Mouse (Mus musculus): ENCODE results near the gene Mettl7a2. TPM values are rescaled to one million over a fixed set of nuclear protein-coding genes. Genes with fewer than 3 reads are reported as not detected.
"Not testable (repeated sequence)": the region's sequence is repeated elsewhere in the genome, so short reads cannot be mapped to it uniquely, and the experiment has no call there.

Gene Mettl7a2
- polyA plus RNA-seq, 1 experiment from 2014 or later: not detected

DNA sequence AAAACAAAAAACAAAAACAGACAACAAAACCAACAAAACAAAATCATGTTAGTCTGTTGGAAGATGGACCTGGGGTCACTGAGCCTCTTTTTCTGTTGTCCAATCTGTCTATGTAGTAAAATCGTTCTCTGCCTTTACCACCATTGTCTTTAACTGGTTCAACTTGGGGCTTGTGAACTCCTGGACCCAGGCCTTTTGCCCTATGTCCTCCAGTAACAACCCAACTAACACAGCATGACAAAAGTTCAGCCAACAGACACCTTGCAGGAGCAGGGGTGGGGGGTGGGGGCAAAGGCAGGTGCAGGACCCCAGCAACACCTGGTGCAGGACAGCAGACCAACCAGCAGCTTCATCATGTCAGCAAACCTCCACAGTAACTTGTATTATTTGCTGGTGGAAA, 33.1 kb upstream of the Mettl7a2 start:
- ATAC-seq: 0 out of 2 replicates have a peak, but pooled peaks have one; percentile 7
- no peak overlapping the region for H3K27ac ChIP-seq (ENCODE audit: low read length)
- H3K4me3 ChIP-seq (ENCODE audit: low read length): no peak overlapping the region
- H3K36me3 ChIP-seq (ENCODE audit: control insufficient read depth, insufficient read depth, low read length): no peaks in the 10 kb centered on the region
- no peaks in the 10 kb centered on the region for H3K9me3 ChIP-seq (ENCODE audit: control insufficient read depth, low read length)
- H3K27me3 ChIP-seq (replicated peaks; ENCODE audit: control insufficient read depth, insufficient read depth, low read length): no peaks in the 10 kb centered on the region
- no peak overlapping the region for H3K4me2 ChIP-seq (ENCODE audit: low read depth, low read length)
- 83% methylated on average over 1 of the region's 1 CpGs for WGBS
- H3K4me1 ChIP-seq (ENCODE audit: control insufficient read depth, insufficient read depth, low read length): peaks cover 9% of the 10 kb centered on the region; the same call in 1 of the 2 replicates
- no peak overlapping the region for H3K9ac ChIP-seq (ENCODE audit: low read depth, low read length)

- Histone ChIP-seq H3K9me3 (ENCODE audit: control insufficient read depth, low read length) (no peaks in the 10 kb centered on the region), H3K4me1 (ENCODE audit: control insufficient read depth, insufficient read depth, low read length) (peaks cover 9% of the 10 kb centered on the region; the same call in 1 of the 2 replicates), H3K9ac (ENCODE audit: low read depth, low read length) (no peak overlapping the region), H3K4me3 (ENCODE audit: low read length) (no peak overlapping the region), H3K4me2 (ENCODE audit: low read depth, low read length) (no peak overlapping the region), H3K27ac (ENCODE audit: low read length) (no peak overlapping the region), H3K27me3 (replicated peaks; ENCODE audit: control insufficient read depth, insufficient read depth, low read length) (no peaks in the 10 kb centered on the region), H3K36me3 (ENCODE audit: control insufficient read depth, insufficient read depth, low read length) (no peaks in the 10 kb centered on the region)
- 43% methylated on average over 9 of the region's 9 CpGs for WGBS
- peak; percentile 46; the same call in 1 of the 2 replicates for ATAC-seq
Measured at GRCm38 (mm10) chr15:100320295-100320905, 32.6 kb upstream of the Mettl7a2 start.

DNA sequence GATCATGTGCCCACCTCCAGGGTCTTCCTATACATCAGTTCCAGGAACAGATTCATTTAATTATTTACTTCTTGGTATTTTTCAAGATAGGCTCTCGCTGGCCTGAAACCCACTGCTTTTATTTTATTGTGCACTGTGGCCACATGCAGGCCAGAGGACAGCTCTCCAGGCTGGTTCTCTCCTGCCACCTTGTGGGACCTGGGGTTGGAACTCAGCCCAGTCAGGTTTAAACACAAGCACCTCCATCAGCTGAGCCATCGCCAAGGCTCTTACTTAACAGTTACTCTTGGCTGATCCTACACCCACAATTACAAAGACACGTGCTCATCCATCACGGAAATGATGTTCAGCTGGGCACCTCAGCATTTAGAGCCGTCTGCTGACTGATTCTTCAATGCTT, 31.9 kb upstream of the Mettl7a2 start:
- Histone ChIP-seq H3K9ac (ENCODE audit: low read depth, low read length) (no peak overlapping the region), H3K4me2 (ENCODE audit: low read depth, low read length) (no peak overlapping the region), H3K36me3 (ENCODE audit: control insufficient read depth, insufficient read depth, low read length) (no peaks in the 10 kb centered on the region), H3K27ac (ENCODE audit: low read length) (no peak overlapping the region), H3K4me3 (ENCODE audit: low read length) (no peak overlapping the region), H3K4me1 (ENCODE audit: control insufficient read depth, insufficient read depth, low read length) (peaks cover 9% of the 10 kb centered on the region; the same call in 1 of the 2 replicates), H3K27me3 (replicated peaks; ENCODE audit: control insufficient read depth, insufficient read depth, low read length) (no peaks in the 10 kb centered on the region), H3K9me3 (ENCODE audit: control insufficient read depth, low read length) (no peaks in the 10 kb centered on the region)
- no peak for ATAC-seq
- 47% methylated on average over 5 of the region's 5 CpGs for WGBS

- H3K9me3 ChIP-seq (ENCODE audit: control insufficient read depth, low read length): no peaks in the 10 kb centered on the region
- no peak overlapping the region for H3K27ac ChIP-seq (ENCODE audit: low read length)
- H3K4me2 ChIP-seq (ENCODE audit: low read depth, low read length): no peak overlapping the region
- ATAC-seq: no peak
- H3K36me3 ChIP-seq (ENCODE audit: control insufficient read depth, insufficient read depth, low read length): no peaks in the 10 kb centered on the region
- H3K4me3 ChIP-seq (ENCODE audit: low read length): no peak overlapping the region
- H3K4me1 ChIP-seq (ENCODE audit: control insufficient read depth, insufficient read depth, low read length): peaks cover 6% of the 10 kb centered on the region; the same call in 1 of the 2 replicates
- WGBS: 77% methylated on average over 12 of the region's 12 CpGs
- H3K9ac ChIP-seq (ENCODE audit: low read depth, low read length): no peak overlapping the region
- no peaks in the 10 kb centered on the region for H3K27me3 ChIP-seq (replicated peaks; ENCODE audit: control insufficient read depth, insufficient read depth, low read length)
Measured at GRCm38 (mm10) chr15:100324021-100324591, 28.9 kb upstream of the Mettl7a2 start.

- WGBS: 86% methylated on average over 3 of the region's 3 CpGs
- no peaks in the 10 kb centered on the region for H3K36me3 ChIP-seq (ENCODE audit: control insufficient read depth, insufficient read depth, low read length)
- H3K4me1 ChIP-seq (ENCODE audit: control insufficient read depth, insufficient read depth, low read length): peaks cover 6% of the 10 kb centered on the region; the same call in 1 of the 2 replicates
- H3K4me2 ChIP-seq (ENCODE audit: low read depth, low read length): no peak overlapping the region
- H3K27me3 ChIP-seq (replicated peaks; ENCODE audit: control insufficient read depth, insufficient read depth, low read length): no peaks in the 10 kb centered on the region
- H3K9me3 ChIP-seq (ENCODE audit: control insufficient read depth, low read length): no peaks in the 10 kb centered on the region
- H3K27ac ChIP-seq (ENCODE audit: low read length): no peak overlapping the region
- no peak overlapping the region for H3K4me3 ChIP-seq (ENCODE audit: low read length)
- no peak overlapping the region for H3K9ac ChIP-seq (ENCODE audit: low read depth, low read length)
- no peak for ATAC-seq
Measured at GRCm38 (mm10) chr15:100325235-100325634, 27.8 kb upstream of the Mettl7a2 start.

GRCm38 (mm10) chr15:100328089-100328488, 24.9 kb upstream of the Mettl7a2 start:
- not testable (repeated sequence) for H3K36me3 ChIP-seq (ENCODE audit: control insufficient read depth, insufficient read depth, low read length); H3K4me2 ChIP-seq (ENCODE audit: low read depth, low read length); H3K4me1 ChIP-seq (ENCODE audit: control insufficient read depth, insufficient read depth, low read length); H3K27ac ChIP-seq (ENCODE audit: low read length); H3K4me3 ChIP-seq (ENCODE audit: low read length); ATAC-seq; H3K9me3 ChIP-seq (ENCODE audit: control insufficient read depth, low read length); H3K27me3 ChIP-seq (replicated peaks; ENCODE audit: control insufficient read depth, insufficient read depth, low read length); H3K9ac ChIP-seq (ENCODE audit: low read depth, low read length)
- 74% methylated on average over 3 of the region's 4 CpGs for WGBS

DNA sequence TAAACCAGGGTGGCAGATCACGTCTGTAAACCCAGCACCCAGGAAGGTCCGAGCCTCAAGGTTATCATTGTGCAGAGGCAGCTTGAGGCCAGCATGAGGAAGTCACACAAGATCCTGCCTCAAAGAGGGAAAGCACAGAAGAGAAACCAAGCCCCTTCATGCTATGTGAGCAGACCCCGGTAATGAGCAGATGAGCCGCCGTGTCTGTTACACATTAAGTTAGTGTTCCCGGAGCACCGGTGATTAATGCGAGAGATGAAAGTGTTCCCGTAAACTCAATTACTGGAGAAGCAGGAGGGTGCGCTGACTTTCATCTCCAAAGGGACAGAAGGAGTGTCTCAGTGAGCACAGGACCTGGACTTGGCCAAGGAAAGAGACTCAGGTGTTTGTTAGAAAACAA, 23.7 kb upstream of the Mettl7a2 start:
- not testable (repeated sequence) for H3K9ac ChIP-seq (ENCODE audit: low read depth, low read length); H3K4me2 ChIP-seq (ENCODE audit: low read depth, low read length); H3K4me3 ChIP-seq (ENCODE audit: low read length); H3K27ac ChIP-seq (ENCODE audit: low read length); H3K9me3 ChIP-seq (ENCODE audit: control insufficient read depth, low read length); H3K4me1 ChIP-seq (ENCODE audit: control insufficient read depth, insufficient read depth, low read length); H3K36me3 ChIP-seq (ENCODE audit: control insufficient read depth, insufficient read depth, low read length); H3K27me3 ChIP-seq (replicated peaks; ENCODE audit: control insufficient read depth, insufficient read depth, low read length); ATAC-seq
- WGBS: 61% methylated on average over 9 of the region's 10 CpGs

- 67% methylated on average over 7 of the region's 7 CpGs for WGBS
Measured at GRCm38 (mm10) chr15:100330739-100331138, 22.3 kb upstream of the Mettl7a2 start.

GRCm38 (mm10) chr15:100332077-100332961, 20.7 kb upstream of the Mettl7a2 start:
- not testable (repeated sequence) for H3K9ac ChIP-seq (ENCODE audit: low read depth, low read length); H3K27ac ChIP-seq (ENCODE audit: low read length); H3K4me1 ChIP-seq (ENCODE audit: control insufficient read depth, insufficient read depth, low read length); H3K36me3 ChIP-seq (ENCODE audit: control insufficient read depth, insufficient read depth, low read length); H3K4me3 ChIP-seq (ENCODE audit: low read length); H3K9me3 ChIP-seq (ENCODE audit: control insufficient read depth, low read length); H3K4me2 ChIP-seq (ENCODE audit: low read depth, low read length); H3K27me3 ChIP-seq (replicated peaks; ENCODE audit: control insufficient read depth, insufficient read depth, low read length)
- peak; percentile 21; the same call in 1 of the 2 replicates for ATAC-seq
- 33% methylated on average over 2 of the region's 10 CpGs for WGBS

More at GRCm38 (mm10) chr15:100330739-100331138, 22.3 kb upstream of the Mettl7a2 start:
- Histone ChIP-seq H3K9me3 (ENCODE audit: control insufficient read depth, low read length) (no peaks in the 10 kb centered on the region), H3K36me3 (ENCODE audit: control insufficient read depth, insufficient read depth, low read length) (no peaks in the 10 kb centered on the region), H3K4me2 (ENCODE audit: low read depth, low read length) (no peak overlapping the region), H3K9ac (ENCODE audit: low read depth, low read length) (no peak overlapping the region), H3K4me3 (ENCODE audit: low read length) (no peak overlapping the region), H3K27ac (ENCODE audit: low read length) (no peak overlapping the region), H3K4me1 (ENCODE audit: control insufficient read depth, insufficient read depth, low read length) (no peaks in the 10 kb centered on the region), H3K27me3 (replicated peaks; ENCODE audit: control insufficient read depth, insufficient read depth, low read length) (no peaks in the 10 kb centered on the region)
- no peak for ATAC-seq

Data from intestine, embryonic 16.5 days (tissue).